Mouse (Mus musculus) olfactory bulb, adult 2 months (tissue): ENCODE data around the gene Mxra7.

ENCODE experiments used
- CTCF ChIP-seq: fragments of 200-500 bp; IDR thresholded peaks from 2 replicates; pipeline ENCODE4 v1.5.1; 2012; ENCODE audit warnings: low read depth, mild to moderate bottlenecking, low read length, moderate library complexity; ENCODE audit not compliant: insufficient read depth
- POLR2A ChIP-seq: fragments of 200-500 bp; IDR thresholded peaks from 2 replicates; pipeline ENCODE4 v1.6.1; 2012; ENCODE audit warnings: mild to moderate bottlenecking, low read depth, low read length, moderate library complexity; ENCODE audit not compliant: insufficient read depth

DNA sequence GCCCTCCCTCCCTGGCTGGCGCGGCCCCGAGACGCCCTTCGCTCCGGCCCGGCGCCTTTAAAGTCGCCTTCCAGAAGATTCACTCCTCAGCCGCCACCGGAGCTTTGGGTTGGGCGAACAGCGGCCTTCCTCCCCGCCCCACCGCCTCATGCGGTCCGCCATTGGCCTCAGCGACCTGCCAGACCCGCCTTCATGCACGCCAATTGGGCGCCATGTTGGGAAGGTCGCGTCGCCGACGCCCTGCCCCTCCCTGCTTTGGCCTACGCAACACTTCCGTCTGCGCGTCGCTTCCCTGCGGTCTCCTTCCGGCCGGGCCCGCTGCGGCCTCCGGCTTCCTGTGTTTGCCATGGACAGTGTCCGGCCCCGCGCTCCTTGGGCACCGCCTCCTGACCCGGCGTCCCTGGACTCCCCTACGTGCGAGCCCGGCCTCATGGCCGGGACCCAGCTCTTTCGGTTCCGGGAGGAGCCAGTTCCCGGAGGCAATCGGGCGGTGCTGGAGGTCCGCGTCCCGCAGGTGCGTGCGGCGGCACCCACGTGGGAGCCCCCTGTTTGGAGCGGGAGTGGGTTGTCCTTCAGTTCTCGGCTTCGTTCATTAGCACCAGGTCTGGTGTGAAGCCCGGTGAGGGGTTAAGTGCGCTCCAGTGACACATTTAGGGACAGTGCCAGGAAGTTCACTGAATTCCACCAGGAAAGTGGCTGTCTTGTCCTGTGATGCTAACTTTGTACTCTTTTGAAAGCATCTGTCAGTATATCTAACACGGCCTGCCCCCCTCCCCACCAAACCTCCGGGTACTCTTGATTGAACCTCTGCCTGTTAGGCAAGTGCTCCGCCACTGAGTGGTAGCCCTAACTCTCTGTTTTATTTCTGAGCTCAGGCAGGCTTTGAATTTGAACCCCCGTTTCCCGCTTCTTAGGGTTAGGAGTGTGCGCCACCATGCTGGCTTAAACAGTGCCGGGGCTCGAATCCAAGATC is 15.7 kb upstream of the Mxra7 start, which contains the start of the genes Mettl23 and Jmjd6:
- peak; percentile 55 for TF ChIP-seq POLR2A
- no peak for TF ChIP-seq CTCF
